14 mouse cellular contexts compared by ENCODE assay signal in genomic region chr7:5125078-5125477, GRCm38 (mm10). TPM values are rescaled to one million over a fixed set of nuclear protein-coding genes. Genes with fewer than 3 reads are reported as not detected.
DNase-seq lines count a peak whose midpoint lies in the region; ATAC-seq and TF ChIP-seq lines count a peak whose summit lies in the region.
"Had no signal": no experiment of that assay in that cellular context is flagged by ENCODE, and none has a peak within 500 bp of the region (broad histone marks: within the 10 kb centered on the region; RNA-seq: fewer than 3 reads in every experiment).

No protein-coding gene starts in this region.

- H3K4me1 ChIP-seq in kidney, postnatal 0 days (replicated peaks; ENCODE audit: insufficient read depth, low read length) = no peaks in the 10 kb centered on the region
- H3K4me1 ChIP-seq in cortical plate, adult 2 months (ENCODE audit: control insufficient read depth, insufficient read depth, low read length) = no peaks in the 10 kb centered on the region; the same call in 1 of the 2 replicates
- H3K4me1 ChIP-seq in heart, embryonic 12.5 days (replicated peaks) = 0 out of 2 replicates have a peak, but pooled peaks cover 5% of the 10 kb centered on the region
- peaks cover 8% of the 10 kb centered on the region for H3K4me1 ChIP-seq in liver, embryonic 12.5 days
- H3K4me1 ChIP-seq: limb, embryonic 12.5 days had no signal

- H3K4me2 ChIP-seq in kidney, postnatal 0 days (ENCODE audit: low read length) = 0 out of 2 replicates have a peak overlapping the region, but pooled peaks have one; percentile 57
- H3K4me2 ChIP-seq in heart, embryonic 12.5 days = peak overlapping the region; percentile 80
- peak overlapping the region; percentile 69 for H3K4me2 ChIP-seq in liver, embryonic 12.5 days

- DNase-seq in kidney, postnatal 0 days (ENCODE audit: low spot score) = no peak
- no peak for DNase-seq in kidney, adult 8-10 months
- no peak for DNase-seq in urinary bladder, adult 2 months (ENCODE audit: low spot score)
- DNase-seq in frontal cortex, postnatal 10 days (ENCODE audit: low spot score in 2 of 2) = no peak
- no peak for DNase-seq in cerebellum, postnatal 10 days

- ATAC-seq in kidney, postnatal 0 days (replicated peaks; ENCODE audit: low FRiP score, low read depth) = no peak
- ATAC-seq in heart, embryonic 12.5 days (ENCODE audit: insufficient number of reproducible peaks, low FRiP score) = no peak
- ATAC-seq in liver, embryonic 12.5 days = no peak
- ATAC-seq: CD4-positive, CD25-positive, alpha-beta regulatory T cell, adult 4 months had no signal

- 0 out of 2 replicates have a peak overlapping the region, but pooled peaks have one; percentile 30 for H3K4me3 ChIP-seq in kidney, postnatal 0 days (replicated peaks; ENCODE audit: low read depth, low read length)
- H3K4me3 ChIP-seq in cortical plate, adult 2 months (ENCODE audit: insufficient read depth, low read length) = peak overlapping the region; percentile 52; the same call in 1 of the 2 replicates
- no peak overlapping the region for H3K4me3 ChIP-seq in heart, embryonic 12.5 days
- no peak overlapping the region for H3K4me3 ChIP-seq in liver, embryonic 12.5 days
- H3K4me3 ChIP-seq: myocyte had no signal

- 86% methylated on average over 8 of the region's 8 CpGs for WGBS in kidney, postnatal 0 days
- WGBS in heart, embryonic 12.5 days = 76% methylated on average over 8 of the region's 8 CpGs
- WGBS in liver, embryonic 12.5 days (ENCODE audit: insufficient replicate concordance) = 62% methylated on average over 8 of the region's 8 CpGs

- H3K27me3 ChIP-seq in kidney, postnatal 0 days (ENCODE audit: insufficient read depth, low read length) = no peaks in the 10 kb centered on the region
- H3K27me3 ChIP-seq in heart, embryonic 12.5 days (replicated peaks) = no peaks in the 10 kb centered on the region
- no peaks in the 10 kb centered on the region; the same call in 1 of the 2 replicates for H3K27me3 ChIP-seq in liver, embryonic 12.5 days (replicated peaks)
- H3K27me3 ChIP-seq: forebrain, embryonic 15.5 days had no signal

- no peak for TF ChIP-seq POLR2A in cortical plate, adult 2 months (IDR thresholded peaks at IDR 0.05; ENCODE audit: extremely low read depth, insufficient read depth, low read length)

- no peaks in the 10 kb centered on the region for H3K9me3 ChIP-seq in kidney, postnatal 0 days (replicated peaks; ENCODE audit: low read length)
- H3K9me3 ChIP-seq in heart, embryonic 12.5 days (replicated peaks) = no peaks in the 10 kb centered on the region
- H3K9me3 ChIP-seq in liver, embryonic 12.5 days (replicated peaks) = no peaks in the 10 kb centered on the region
- H3K9me3 ChIP-seq: forebrain, embryonic 15.5 days; limb, embryonic 12.5 days; midbrain, embryonic 10.5 days had no signal

- TF ChIP-seq CTCF in kidney, postnatal 0 days (IDR thresholded peaks at IDR 0.05; ENCODE audit: low read depth) = no peak
- no peak for TF ChIP-seq CTCF in cortical plate, adult 2 months (IDR thresholded peaks at IDR 0.05; ENCODE audit: extremely low read depth, insufficient read depth, low read length)

- H3K9ac ChIP-seq in kidney, postnatal 0 days (ENCODE audit: low read depth, low read length) = no peak overlapping the region
- H3K9ac ChIP-seq in heart, embryonic 12.5 days = no peak overlapping the region
- no peak overlapping the region for H3K9ac ChIP-seq in liver, embryonic 12.5 days

- no peaks in the 10 kb centered on the region for H3K36me3 ChIP-seq in kidney, postnatal 0 days (ENCODE audit: insufficient read depth, low read length)
- H3K36me3 ChIP-seq in heart, embryonic 12.5 days = no peaks in the 10 kb centered on the region
- no peaks in the 10 kb centered on the region for H3K36me3 ChIP-seq in liver, embryonic 12.5 days
- H3K36me3 ChIP-seq: forebrain, embryonic 15.5 days; limb, embryonic 12.5 days; midbrain, embryonic 10.5 days had no signal

- no peak overlapping the region for H3K27ac ChIP-seq in kidney, postnatal 0 days
- no peak overlapping the region for H3K27ac ChIP-seq in cortical plate, adult 2 months (ENCODE audit: insufficient read depth, low read length)
- no peak overlapping the region for H3K27ac ChIP-seq in heart, embryonic 12.5 days (ENCODE audit: poor library complexity, severe bottlenecking)
- H3K27ac ChIP-seq in liver, embryonic 12.5 days = no peak overlapping the region
- H3K27ac ChIP-seq: forebrain, embryonic 15.5 days; limb, embryonic 12.5 days had no signal

RNA-seq across cellular contexts. Expression of gene Rasl2-9, which starts 0.7 kb away (rescaled TPM):
- 0.79 and 0.83 TPM in 2 replicates for polyA plus RNA-seq in kidney, postnatal 0 days (2015; fragmentation: Nextera tagmentation; extraction: Ambion mirVana)
- polyA plus RNA-seq in cortical plate, adult 2 months (2012; rRNA removed) = 0.27 and 0.36 TPM in 2 replicates
- polyA plus RNA-seq in heart, embryonic 12.5 days (2016; fragmentation: Nextera tagmentation; extraction: Ambion mirVana) = 0.96 and 2.2 TPM in 2 replicates
- polyA plus RNA-seq in liver, embryonic 12.5 days (2016; fragmentation: Nextera tagmentation; extraction: Ambion mirVana) = 0.38 TPM in 1 of 2 replicates, not detected in the other
- polyA plus RNA-seq in urinary bladder, adult 2 months (2012; rRNA removed) = 0.43 and 0.59 TPM in 2 replicates
- polyA plus RNA-seq: forebrain, embryonic 15.5 days had no signal

RNA-seq across cellular contexts. Expression of gene Rfpl4, which starts 8.3 kb away (rescaled TPM):
- not detected in 2 replicates for polyA plus RNA-seq in kidney, postnatal 0 days (2015; fragmentation: Nextera tagmentation; extraction: Ambion mirVana)
- not detected in 2 replicates for polyA plus RNA-seq in cortical plate, adult 2 months (2012; rRNA removed)
- polyA plus RNA-seq in heart, embryonic 12.5 days (2016; fragmentation: Nextera tagmentation; extraction: Ambion mirVana) = not detected in 2 replicates
- polyA plus RNA-seq in liver, embryonic 12.5 days (2016; fragmentation: Nextera tagmentation; extraction: Ambion mirVana) = not detected in 2 replicates
- not detected in 2 replicates for polyA plus RNA-seq in urinary bladder, adult 2 months (2012; rRNA removed)
- polyA plus RNA-seq: brain, embryonic 14.5 days; forebrain, embryonic 15.5 days; limb, embryonic 12.5 days; midbrain, embryonic 10.5 days; myocyte had no signal

RNA-seq across cellular contexts. Expression of gene Vmn1r55, which starts 24.4 kb away (rescaled TPM):
- not detected in 2 replicates for polyA plus RNA-seq in kidney, postnatal 0 days (2015; fragmentation: Nextera tagmentation; extraction: Ambion mirVana)
- polyA plus RNA-seq in cortical plate, adult 2 months (2012; rRNA removed) = not detected in 2 replicates
- not detected in 2 replicates for polyA plus RNA-seq in heart, embryonic 12.5 days (2016; fragmentation: Nextera tagmentation; extraction: Ambion mirVana)
- polyA plus RNA-seq in liver, embryonic 12.5 days (2016; fragmentation: Nextera tagmentation; extraction: Ambion mirVana) = 0.05 TPM in 1 of 2 replicates, not detected in the other
- polyA plus RNA-seq in urinary bladder, adult 2 months (2012; rRNA removed) = not detected in 2 replicates
- polyA plus RNA-seq: brain, embryonic 14.5 days; limb, embryonic 12.5 days; midbrain, embryonic 10.5 days; myocyte had no signal

RNA-seq across cellular contexts. Expression of gene Epn1, which starts 45.0 kb away (rescaled TPM):
- polyA plus RNA-seq in kidney, postnatal 0 days (2015; fragmentation: Nextera tagmentation; extraction: Ambion mirVana) = 58.4 and 61.7 TPM in 2 replicates
- polyA plus RNA-seq in cortical plate, adult 2 months (2012; rRNA removed) = 420 and 464 TPM in 2 replicates
- polyA plus RNA-seq in heart, embryonic 12.5 days (2016; fragmentation: Nextera tagmentation; extraction: Ambion mirVana) = 52.1 TPM in 2 replicates
- polyA plus RNA-seq in liver, embryonic 12.5 days (2016; fragmentation: Nextera tagmentation; extraction: Ambion mirVana) = 66.2 and 69.1 TPM in 2 replicates
- polyA plus RNA-seq in urinary bladder, adult 2 months (2012; rRNA removed) = 82.8 and 93.1 TPM in 2 replicates

Comparison
In these comparisons a context has a peak if more than half of its experiments do, and no peak if none do; other contexts are left out.
1. H3K4me3 ChIP-seq: peak in kidney, postnatal 0 days (single experiment) and cortical plate, adult 2 months (single experiment); none in heart, embryonic 12.5 days (single experiment) and liver, embryonic 12.5 days (single experiment).
2. Peak in every context shown above with its lines, with median percentiles within 50 percentile points of each other: H3K4me2 ChIP-seq.